Mouse (Mus musculus): Measurements from ENCODE around the gene Nagpa. TPM values are rescaled to one million over a fixed set of nuclear protein-coding genes. Genes with fewer than 3 reads are reported as not detected.
A peak's percentile ranks its signal among the peaks of the same experiment; 100 is the strongest.

Gene Nagpa
- total and polyA plus RNA-seq, 3 experiments = 11.3 to 24.2 (median 15.7) TPM

- Histone ChIP-seq H3K79me2 (replicated peaks; ENCODE audit: control insufficient read depth, insufficient read depth, low read length) (no peaks in the 10 kb centered on the region), H3K4me3 (peak overlapping the region; percentile 48), H3K27me3 (ENCODE audit: control insufficient read depth, insufficient read depth, low read length) (no peaks in the 10 kb centered on the region), H3K27ac (peak overlapping the region; percentile 78), H3K36me3 (ENCODE audit: control insufficient read depth, insufficient read depth, low read length) (no peaks in the 10 kb centered on the region), H3K4me1 (ENCODE audit: control insufficient read depth, insufficient read depth, low read length) (peaks cover 3% of the 10 kb centered on the region), H3K9ac (ENCODE audit: low read depth, low read length) (no peak overlapping the region)
- WGBS = 36% methylated on average over 4 of the region's 4 CpGs
- peak in 1 of 2 experiments; percentile 30 for DNase-seq
- intact Hi-C loops (cut with DNase I) = no loop called here
- no peak for TF ChIP-seq POLR2A (IDR thresholded peaks at IDR 0.05; ENCODE audit: insufficient read depth, low read depth, low read length)
Measured at GRCm38 (mm10) chr16:5221403-5221802, 17.6 kb upstream of the Nagpa start.

GRCm38 (mm10) chr16:5217341-5218133 lies 13.7 kb upstream of the Nagpa start:
- TF ChIP-seq CTCF (IDR thresholded peaks at IDR 0.05) = no peak
- TF ChIP-seq EP300 (IDR thresholded peaks at IDR 0.05; ENCODE audit: insufficient read depth, low read depth, low read length) = 0 out of 2 replicates have a peak, but pooled peaks have one; percentile 13
- no peak overlapping the region for H3K9ac ChIP-seq (ENCODE audit: low read depth, low read length)
- 45% methylated on average over 5 of the region's 5 CpGs for WGBS
- DNase-seq = peak in 1 of 2 experiments; percentile 30
- no peak overlapping the region for H3K4me3 ChIP-seq
- H3K27me3 ChIP-seq (ENCODE audit: control insufficient read depth, insufficient read depth, low read length) = no peaks in the 10 kb centered on the region
- peaks cover 3% of the 10 kb centered on the region for H3K4me1 ChIP-seq (ENCODE audit: control insufficient read depth, insufficient read depth, low read length)
- intact Hi-C loops (cut with DNase I) = no loop called here
- no peaks in the 10 kb centered on the region for H3K79me2 ChIP-seq (replicated peaks; ENCODE audit: control insufficient read depth, insufficient read depth, low read length)
- peak overlapping the region; percentile 55 for H3K27ac ChIP-seq
- H3K36me3 ChIP-seq (ENCODE audit: control insufficient read depth, insufficient read depth, low read length) = no peaks in the 10 kb centered on the region

- no peak overlapping the region for H3K9ac ChIP-seq (ENCODE audit: low read depth, low read length)
- peak in 1 of 2 experiments; percentile 52 for DNase-seq
- H3K27ac ChIP-seq = peak overlapping the region; percentile 55
- TF ChIP-seq CTCF (IDR thresholded peaks at IDR 0.05) = no peak
- no peak for TF ChIP-seq EP300 (IDR thresholded peaks at IDR 0.05; ENCODE audit: insufficient read depth, low read depth, low read length)
- no peak for TF ChIP-seq POLR2A (IDR thresholded peaks at IDR 0.05; ENCODE audit: insufficient read depth, low read depth, low read length)
- H3K36me3 ChIP-seq (ENCODE audit: control insufficient read depth, insufficient read depth, low read length) = no peaks in the 10 kb centered on the region
- H3K4me3 ChIP-seq = no peak overlapping the region
- H3K79me2 ChIP-seq (replicated peaks; ENCODE audit: control insufficient read depth, insufficient read depth, low read length) = no peaks in the 10 kb centered on the region
- intact Hi-C loops (cut with DNase I) = no loop called here
- peaks cover 3% of the 10 kb centered on the region for H3K4me1 ChIP-seq (ENCODE audit: control insufficient read depth, insufficient read depth, low read length)
- 45% methylated on average over 6 of the region's 6 CpGs for WGBS
- H3K27me3 ChIP-seq (ENCODE audit: control insufficient read depth, insufficient read depth, low read length) = no peaks in the 10 kb centered on the region
Measured at GRCm38 (mm10) chr16:5216686-5217085, 12.9 kb upstream of the Nagpa start.

- no peak overlapping the region for H3K27ac ChIP-seq
- WGBS = 97% methylated on average over 2 of the region's 2 CpGs
Measured at GRCm38 (mm10) chr16:5214126-5214525, 10.3 kb upstream of the Nagpa start.

GRCm38 (mm10) chr16:5212150-5212549 lies 8.3 kb upstream of the Nagpa start:
- Histone ChIP-seq H3K9ac (ENCODE audit: low read depth, low read length) (no peak overlapping the region), H3K79me2 (replicated peaks; ENCODE audit: control insufficient read depth, insufficient read depth, low read length) (no peaks in the 10 kb centered on the region), H3K4me1 (ENCODE audit: control insufficient read depth, insufficient read depth, low read length) (peaks cover 3% of the 10 kb centered on the region), H3K27me3 (ENCODE audit: control insufficient read depth, insufficient read depth, low read length) (no peaks in the 10 kb centered on the region), H3K4me3 (no peak overlapping the region), H3K27ac (no peak overlapping the region), H3K36me3 (ENCODE audit: control insufficient read depth, insufficient read depth, low read length) (no peaks in the 10 kb centered on the region)
- 77% methylated on average over 3 of the region's 3 CpGs for WGBS
- no peak for DNase-seq
- TF ChIP-seq CTCF (IDR thresholded peaks at IDR 0.05) (no peak), EP300 (IDR thresholded peaks at IDR 0.05; ENCODE audit: insufficient read depth, low read depth, low read length) (no peak), POLR2A (IDR thresholded peaks at IDR 0.05; ENCODE audit: insufficient read depth, low read depth, low read length) (no peak)
- intact Hi-C loops (cut with DNase I) = no loop called here

More at GRCm38 (mm10) chr16:5214126-5214525, 10.3 kb upstream of the Nagpa start:
- Histone ChIP-seq H3K4me3 (no peak overlapping the region), H3K79me2 (replicated peaks; ENCODE audit: control insufficient read depth, insufficient read depth, low read length) (no peaks in the 10 kb centered on the region), H3K27me3 (ENCODE audit: control insufficient read depth, insufficient read depth, low read length) (no peaks in the 10 kb centered on the region), H3K4me1 (ENCODE audit: control insufficient read depth, insufficient read depth, low read length) (peaks cover 3% of the 10 kb centered on the region), H3K36me3 (ENCODE audit: control insufficient read depth, insufficient read depth, low read length) (no peaks in the 10 kb centered on the region), H3K9ac (ENCODE audit: low read depth, low read length) (no peak overlapping the region)
- DNase-seq = no peak
- intact Hi-C loops (cut with DNase I) = no loop called here
- no peak for TF ChIP-seq CTCF (IDR thresholded peaks at IDR 0.05)
- TF ChIP-seq POLR2A (IDR thresholded peaks at IDR 0.05; ENCODE audit: insufficient read depth, low read depth, low read length) = no peak
- no peak for TF ChIP-seq EP300 (IDR thresholded peaks at IDR 0.05; ENCODE audit: insufficient read depth, low read depth, low read length)

GRCm38 (mm10) chr16:5210365-5210764 lies 6.6 kb upstream of the Nagpa start:
- DNase-seq = no peak
- 70% methylated on average over 2 of the region's 2 CpGs for WGBS
- H3K4me1 ChIP-seq (ENCODE audit: control insufficient read depth, insufficient read depth, low read length) = no peaks in the 10 kb centered on the region
- no peaks in the 10 kb centered on the region for H3K79me2 ChIP-seq (replicated peaks; ENCODE audit: control insufficient read depth, insufficient read depth, low read length)
- no peak for TF ChIP-seq POLR2A (IDR thresholded peaks at IDR 0.05; ENCODE audit: insufficient read depth, low read depth, low read length)
- TF ChIP-seq EP300 (IDR thresholded peaks at IDR 0.05; ENCODE audit: insufficient read depth, low read depth, low read length) = no peak
- TF ChIP-seq CTCF (IDR thresholded peaks at IDR 0.05) = no peak
- no peaks in the 10 kb centered on the region for H3K27me3 ChIP-seq (ENCODE audit: control insufficient read depth, insufficient read depth, low read length)
- H3K9ac ChIP-seq (ENCODE audit: low read depth, low read length) = no peak overlapping the region
- intact Hi-C loops (cut with DNase I) = no loop called here
- H3K27ac ChIP-seq = no peak overlapping the region
- H3K4me3 ChIP-seq = no peak overlapping the region
- H3K36me3 ChIP-seq (ENCODE audit: control insufficient read depth, insufficient read depth, low read length) = no peaks in the 10 kb centered on the region

All from heart, adult 2 months (tissue).